Mouse (Mus musculus): Measurements from ENCODE around the gene Gm26602. TPM values are rescaled to one million over a fixed set of nuclear protein-coding genes. Genes with fewer than 3 reads are reported as not detected.
"Not testable (repeated sequence)": the region's sequence is repeated elsewhere in the genome, so short reads cannot be mapped to it uniquely, and the experiment has no call there.

Gene Gm26602
- polyA plus RNA-seq, 1 experiment from 2014 or later, result not detected

GRCm38 (mm10) chr10:79873715-79874289 is 36.9 kb upstream of the Gm26602 start:
- H3K27me3 ChIP-seq (ENCODE audit: low read depth, poor library complexity, severe bottlenecking), result 0 out of 2 replicates have a peak, but pooled peaks cover 3% of the 10 kb centered on the region
- peak overlapping the region; percentile 98 for H3K27ac ChIP-seq
- H3K36me3 ChIP-seq, result peaks cover 40% of the 10 kb centered on the region
- 3% methylated on average over 26 of the region's 26 CpGs for WGBS
- no peaks in the 10 kb centered on the region for H3K9me3 ChIP-seq (replicated peaks)
- H3K4me3 ChIP-seq, result peak overlapping the region; percentile 88
- no peak for DNase-seq (ENCODE audit: low spot score)
- H3K4me1 ChIP-seq, result peaks cover 45% of the 10 kb centered on the region

- under 1% methylated on average over 56 of the region's 57 CpGs for WGBS
- DNase-seq (ENCODE audit: low spot score), result peak; percentile 89
- Histone ChIP-seq H3K4me3 (peak within 1 kb of the TSS; percentile 88), H3K27me3 (ENCODE audit: low read depth, poor library complexity, severe bottlenecking) (0 out of 2 replicates have a peak, but pooled peaks cover 4% of the 10 kb centered on the region), H3K4me1 (peaks cover 48% of the 10 kb centered on the region), H3K36me3 (peaks cover 34% of the 10 kb centered on the region), H3K9me3 (replicated peaks) (no peaks in the 10 kb centered on the region), H3K27ac (peak within 1 kb of the TSS; percentile 98)
Measured at GRCm38 (mm10) chr10:79874290-79874862, 36.3 kb upstream of the Gm26602 start, which contains the start of the genes Prtn3 and Plppr3. Prtn3 (plus strand) TSS chr10:79874476. Plppr3 (minus strand) TSS chr10:79874634.

DNA sequence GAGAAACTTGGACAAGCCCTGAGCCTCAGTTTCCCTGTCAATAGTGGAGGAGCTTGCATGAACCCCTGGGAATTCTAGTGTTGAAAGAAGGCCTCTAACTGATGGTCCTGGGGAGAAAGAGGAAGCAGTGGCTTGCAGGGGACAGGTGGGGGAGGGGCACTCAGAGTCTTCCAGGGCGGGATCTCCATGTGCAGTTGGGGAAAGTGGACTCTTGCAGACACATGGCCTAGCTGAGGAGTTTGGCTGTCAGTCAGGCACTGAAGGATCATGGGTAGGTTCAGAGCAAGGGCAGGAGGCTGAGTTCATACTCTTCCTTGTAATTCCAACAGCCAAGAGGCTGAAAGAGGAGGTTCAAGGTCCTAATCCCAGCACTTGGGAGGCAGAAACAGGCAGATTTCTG is 33.5 kb upstream of the Gm26602 start:
- Histone ChIP-seq H3K27ac (no peak overlapping the region), H3K9me3 (replicated peaks) (no peaks in the 10 kb centered on the region), H3K4me1 (peaks cover 65% of the 10 kb centered on the region), H3K27me3 (ENCODE audit: low read depth, poor library complexity, severe bottlenecking) (peaks cover 30% of the 10 kb centered on the region), H3K36me3 (peaks cover 8% of the 10 kb centered on the region), H3K4me3 (no peak overlapping the region)
- no peak for DNase-seq (ENCODE audit: low spot score)
- WGBS, result 43% methylated on average over 1 of the region's 1 CpGs

GRCm38 (mm10) chr10:79877757-79878156 is 32.9 kb upstream of the Gm26602 start:
- H3K4me3 ChIP-seq, result no peak overlapping the region
- no peaks in the 10 kb centered on the region for H3K9me3 ChIP-seq (replicated peaks)
- H3K4me1 ChIP-seq, result peaks cover 66% of the 10 kb centered on the region
- H3K27me3 ChIP-seq (ENCODE audit: low read depth, poor library complexity, severe bottlenecking), result peaks cover 36% of the 10 kb centered on the region
- no peak for DNase-seq (ENCODE audit: low spot score)
- H3K36me3 ChIP-seq, result peaks cover 2% of the 10 kb centered on the region
- 66% methylated on average over 12 of the region's 12 CpGs for WGBS
- no peak overlapping the region for H3K27ac ChIP-seq

DNA sequence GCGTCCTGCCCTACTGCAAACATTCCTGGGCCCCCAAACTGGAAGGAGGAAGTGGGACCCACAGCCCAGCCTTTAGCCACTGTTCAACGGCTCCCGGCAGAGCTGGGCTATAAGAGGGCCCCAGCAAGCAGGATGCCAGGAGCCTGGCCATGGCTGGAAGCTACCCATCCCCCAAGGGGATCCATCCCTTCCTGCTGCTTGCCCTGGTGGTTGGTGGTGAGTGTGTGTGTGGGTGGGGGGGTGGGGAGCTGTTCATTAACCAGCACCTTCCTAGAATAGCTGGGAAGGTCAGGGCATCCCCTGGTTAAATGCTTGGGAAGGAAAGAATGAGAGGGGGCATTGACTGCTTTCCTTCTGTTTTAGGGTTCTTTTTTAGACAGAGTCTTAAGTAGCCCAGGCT is 31.1 kb upstream of the Gm26602 start:
- Histone ChIP-seq H3K4me3 (no peak overlapping the region), H3K27ac (0 out of 2 replicates have a peak overlapping the region, but pooled peaks have one; percentile 56), H3K9me3 (replicated peaks) (no peaks in the 10 kb centered on the region), H3K4me1 (peaks cover 63% of the 10 kb centered on the region), H3K27me3 (ENCODE audit: low read depth, poor library complexity, severe bottlenecking) (peaks cover 43% of the 10 kb centered on the region), H3K36me3 (no peaks in the 10 kb centered on the region)
- WGBS, result 63% methylated on average over 3 of the region's 3 CpGs
- DNase-seq (ENCODE audit: low spot score), result no peak

GRCm38 (mm10) chr10:79880721-79881120 is 29.9 kb upstream of the Gm26602 start:
- WGBS, result 13% methylated on average over 9 of the region's 9 CpGs
- H3K36me3 ChIP-seq, result no peaks in the 10 kb centered on the region
- no peaks in the 10 kb centered on the region for H3K9me3 ChIP-seq (replicated peaks)
- peaks cover 43% of the 10 kb centered on the region for H3K27me3 ChIP-seq (ENCODE audit: low read depth, poor library complexity, severe bottlenecking)
- DNase-seq (ENCODE audit: low spot score), result no peak
- no peak overlapping the region; the same call in 1 of the 2 replicates for H3K27ac ChIP-seq
- H3K4me1 ChIP-seq, result peaks cover 52% of the 10 kb centered on the region
- no peak overlapping the region for H3K4me3 ChIP-seq

- Histone ChIP-seq H3K4me1 (peaks cover 49% of the 10 kb centered on the region), H3K9me3 (replicated peaks) (no peaks in the 10 kb centered on the region), H3K36me3 (no peaks in the 10 kb centered on the region), H3K27me3 (ENCODE audit: low read depth, poor library complexity, severe bottlenecking) (peaks cover 43% of the 10 kb centered on the region), H3K4me3 (peak overlapping the region; percentile 41), H3K27ac (peak overlapping the region; percentile 43; the same call in 1 of the 2 replicates)
- peak; percentile 58 for DNase-seq (ENCODE audit: low spot score)
- WGBS, result 4% methylated on average over 22 of the region's 22 CpGs
Measured at GRCm38 (mm10) chr10:79881981-79882380, 28.7 kb upstream of the Gm26602 start.

GRCm38 (mm10) chr10:79883297-79884084 is 27.2 kb upstream of the Gm26602 start:
- peak; percentile 87 for DNase-seq (ENCODE audit: low spot score)
- WGBS, result 18% methylated on average over 22 of the region's 22 CpGs
- Histone ChIP-seq H3K4me1 (peaks cover 41% of the 10 kb centered on the region), H3K27me3 (ENCODE audit: low read depth, poor library complexity, severe bottlenecking) (peaks cover 43% of the 10 kb centered on the region), H3K4me3 (no peak overlapping the region), H3K9me3 (replicated peaks) (no peaks in the 10 kb centered on the region), H3K27ac (peak overlapping the region; percentile 26; the same call in 1 of the 2 replicates), H3K36me3 (no peaks in the 10 kb centered on the region)

DNA sequence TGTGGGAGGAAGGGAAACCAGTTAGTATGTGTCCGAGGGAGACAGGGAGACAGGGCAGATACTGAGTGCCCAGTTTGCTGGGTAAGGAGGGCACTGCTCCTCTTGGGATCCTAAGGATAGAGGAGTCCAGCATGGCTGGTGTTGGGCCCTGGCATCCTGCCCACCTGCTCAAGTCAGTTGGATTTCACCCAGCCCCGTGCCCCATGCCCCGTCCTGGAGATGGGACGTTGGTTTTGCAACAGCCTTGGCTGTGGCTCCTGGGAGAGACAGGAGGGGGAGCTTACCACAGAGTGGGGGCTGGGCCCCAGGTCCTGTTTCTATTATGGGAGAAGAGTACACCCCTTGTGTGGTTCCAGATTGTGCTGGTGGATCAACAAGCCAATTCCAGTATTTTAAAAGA is 26.2 kb upstream of the Gm26602 start:
- Histone ChIP-seq H3K27me3 (ENCODE audit: low read depth, poor library complexity, severe bottlenecking) (peaks cover 41% of the 10 kb centered on the region), H3K36me3 (no peaks in the 10 kb centered on the region), H3K27ac (no peak overlapping the region), H3K4me3 (no peak overlapping the region), H3K9me3 (replicated peaks) (no peaks in the 10 kb centered on the region), H3K4me1 (peaks cover 39% of the 10 kb centered on the region)
- WGBS, result 77% methylated on average over 4 of the region's 4 CpGs
- no peak for DNase-seq (ENCODE audit: low spot score)

GRCm38 (mm10) chr10:79884938-79885337 is 25.7 kb upstream of the Gm26602 start:
- H3K4me1 ChIP-seq, result peaks cover 36% of the 10 kb centered on the region
- not testable (repeated sequence) for H3K27ac ChIP-seq; H3K4me3 ChIP-seq; H3K36me3 ChIP-seq; H3K9me3 ChIP-seq (replicated peaks); DNase-seq (ENCODE audit: low spot score)
- peaks cover 37% of the 10 kb centered on the region for H3K27me3 ChIP-seq (ENCODE audit: low read depth, poor library complexity, severe bottlenecking)
- 72% methylated on average over 3 of the region's 3 CpGs for WGBS

- WGBS, result 81% methylated on average over 6 of the region's 6 CpGs
- H3K27me3 ChIP-seq (ENCODE audit: low read depth, poor library complexity, severe bottlenecking), result peaks cover 27% of the 10 kb centered on the region
Measured at GRCm38 (mm10) chr10:79886054-79886453, 24.6 kb upstream of the Gm26602 start, which contains the start of gene Elane. Elane (plus strand) TSS chr10:79886247.

DNA sequence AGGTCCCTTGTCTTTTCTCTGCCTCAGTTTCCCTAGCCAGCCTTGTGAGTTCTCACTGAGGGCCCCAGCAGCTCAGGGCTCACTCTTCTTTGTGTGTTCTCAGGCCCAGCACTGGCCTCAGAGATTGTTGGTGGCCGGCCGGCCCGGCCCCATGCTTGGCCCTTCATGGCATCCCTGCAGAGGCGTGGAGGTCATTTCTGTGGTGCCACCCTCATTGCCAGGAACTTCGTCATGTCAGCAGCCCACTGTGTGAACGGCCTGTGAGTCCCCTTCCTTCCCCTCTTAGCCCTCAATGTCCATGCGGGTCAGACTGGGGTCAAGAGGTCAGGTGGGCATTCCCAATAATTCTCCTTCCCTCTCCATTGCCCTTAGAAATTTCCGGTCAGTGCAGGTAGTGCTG is 24.0 kb upstream of the Gm26602 start:
- Histone ChIP-seq H3K4me3 (no peak overlapping the region), H3K27ac (no peak overlapping the region), H3K27me3 (ENCODE audit: low read depth, poor library complexity, severe bottlenecking) (peaks cover 22% of the 10 kb centered on the region), H3K9me3 (replicated peaks) (no peaks in the 10 kb centered on the region), H3K4me1 (peaks cover 27% of the 10 kb centered on the region), H3K36me3 (no peaks in the 10 kb centered on the region)
- WGBS, result 74% methylated on average over 8 of the region's 8 CpGs
- DNase-seq (ENCODE audit: low spot score), result no peak

More at GRCm38 (mm10) chr10:79886054-79886453, 24.6 kb upstream of the Gm26602 start, which contains the start of gene Elane:
- Histone ChIP-seq H3K36me3 (no peaks in the 10 kb centered on the region), H3K9me3 (replicated peaks) (no peaks in the 10 kb centered on the region), H3K4me1 (peaks cover 28% of the 10 kb centered on the region), H3K27ac (no peak within 1 kb of the TSS), H3K4me3 (no peak within 1 kb of the TSS)
- no peak for DNase-seq (ENCODE audit: low spot score)

GRCm38 (mm10) chr10:79889386-79889785 is 21.3 kb upstream of the Gm26602 start:
- Histone ChIP-seq H3K4me3 (no peak overlapping the region), H3K4me1 (peaks cover 8% of the 10 kb centered on the region; the same call in 1 of the 2 replicates), H3K27me3 (ENCODE audit: low read depth, poor library complexity, severe bottlenecking) (no peaks in the 10 kb centered on the region), H3K27ac (no peak overlapping the region), H3K9me3 (replicated peaks) (no peaks in the 10 kb centered on the region), H3K36me3 (peaks cover 5% of the 10 kb centered on the region)
- DNase-seq (ENCODE audit: low spot score), result no peak
- WGBS, result 87% methylated on average over 2 of the region's 2 CpGs
